Mouse (Mus musculus): ENCODE data around the gene Pxn. TPM values are rescaled to one million over a fixed set of nuclear protein-coding genes. Genes with fewer than 3 reads are reported as not detected.
"Not testable (repeated sequence)": the region's sequence is repeated elsewhere in the genome, so short reads cannot be mapped to it uniquely, and the experiment has no call there.

The Pxn gene
- polyA plus RNA-seq, 1 experiment from 2014 or later, result 20.6 TPM

- ATAC-seq, result no peak
- Histone ChIP-seq H3K4me3 (replicated peaks; ENCODE audit: low read length) (no peak overlapping the region), H3K9me3 (ENCODE audit: control insufficient read depth, low read length) (no peaks in the 10 kb centered on the region), H3K27ac (ENCODE audit: low read length) (peak overlapping the region; percentile 50), H3K9ac (replicated peaks; ENCODE audit: low read depth, low read length) (no peak overlapping the region), H3K36me3 (ENCODE audit: control insufficient read depth, insufficient read depth) (no peaks in the 10 kb centered on the region), H3K4me2 (ENCODE audit: low read length) (no peak overlapping the region), H3K27me3 (replicated peaks; ENCODE audit: control insufficient read depth, insufficient read depth, low read length) (no peaks in the 10 kb centered on the region), H3K4me1 (replicated peaks; ENCODE audit: control insufficient read depth, insufficient read depth, low read length) (peaks cover 11% of the 10 kb centered on the region)
- 53% methylated on average over 20 of the region's 20 CpGs for WGBS
Measured at GRCm38 (mm10) chr5:115514896-115515587, 8.6 kb downstream of the Pxn start.

GRCm38 (mm10) chr5:115516081-115516907 lies 9.8 kb downstream of the Pxn start:
- peaks cover 10% of the 10 kb centered on the region for H3K4me1 ChIP-seq (replicated peaks; ENCODE audit: control insufficient read depth, insufficient read depth, low read length)
- no peaks in the 10 kb centered on the region for H3K27me3 ChIP-seq (replicated peaks; ENCODE audit: control insufficient read depth, insufficient read depth, low read length)
- H3K4me3 ChIP-seq (replicated peaks; ENCODE audit: low read length), result no peak overlapping the region
- no peaks in the 10 kb centered on the region for H3K36me3 ChIP-seq (ENCODE audit: control insufficient read depth, insufficient read depth)
- no peak for ATAC-seq
- H3K27ac ChIP-seq (ENCODE audit: low read length), result no peak overlapping the region
- H3K4me2 ChIP-seq (ENCODE audit: low read length), result no peak overlapping the region
- H3K9ac ChIP-seq (replicated peaks; ENCODE audit: low read depth, low read length), result no peak overlapping the region
- no peaks in the 10 kb centered on the region for H3K9me3 ChIP-seq (ENCODE audit: control insufficient read depth, low read length)
- 79% methylated on average over 32 of the region's 32 CpGs for WGBS

- Histone ChIP-seq H3K4me2 (ENCODE audit: low read length) (no peak overlapping the region), H3K27me3 (replicated peaks; ENCODE audit: control insufficient read depth, insufficient read depth, low read length) (no peaks in the 10 kb centered on the region), H3K4me1 (replicated peaks; ENCODE audit: control insufficient read depth, insufficient read depth, low read length) (peaks cover 10% of the 10 kb centered on the region), H3K9ac (replicated peaks; ENCODE audit: low read depth, low read length) (no peak overlapping the region), H3K9me3 (ENCODE audit: control insufficient read depth, low read length) (no peaks in the 10 kb centered on the region), H3K36me3 (ENCODE audit: control insufficient read depth, insufficient read depth) (no peaks in the 10 kb centered on the region), H3K4me3 (replicated peaks; ENCODE audit: low read length) (no peak overlapping the region), H3K27ac (ENCODE audit: low read length) (no peak overlapping the region)
- ATAC-seq, result no peak
- 93% methylated on average over 7 of the region's 7 CpGs for WGBS
Measured at GRCm38 (mm10) chr5:115516908-115517307, 10.4 kb downstream of the Pxn start.

GRCm38 (mm10) chr5:115517501-115517900 lies 11.0 kb downstream of the Pxn start:
- Histone ChIP-seq H3K9ac (replicated peaks; ENCODE audit: low read depth, low read length) (no peak overlapping the region), H3K4me3 (replicated peaks; ENCODE audit: low read length) (no peak overlapping the region), H3K36me3 (ENCODE audit: control insufficient read depth, insufficient read depth) (no peaks in the 10 kb centered on the region), H3K4me2 (ENCODE audit: low read length) (no peak overlapping the region), H3K4me1 (replicated peaks; ENCODE audit: control insufficient read depth, insufficient read depth, low read length) (peaks cover 10% of the 10 kb centered on the region), H3K27me3 (replicated peaks; ENCODE audit: control insufficient read depth, insufficient read depth, low read length) (no peaks in the 10 kb centered on the region), H3K27ac (ENCODE audit: low read length) (no peak overlapping the region), H3K9me3 (ENCODE audit: control insufficient read depth, low read length) (no peaks in the 10 kb centered on the region)
- ATAC-seq, result no peak
- 94% methylated on average over 9 of the region's 9 CpGs for WGBS

- H3K9me3 ChIP-seq (ENCODE audit: control insufficient read depth, low read length); H3K36me3 ChIP-seq (ENCODE audit: control insufficient read depth, insufficient read depth); H3K4me2 ChIP-seq (ENCODE audit: low read length); H3K27ac ChIP-seq (ENCODE audit: low read length); H3K27me3 ChIP-seq (replicated peaks; ENCODE audit: control insufficient read depth, insufficient read depth, low read length); ATAC-seq; H3K9ac ChIP-seq (replicated peaks; ENCODE audit: low read depth, low read length); H3K4me3 ChIP-seq (replicated peaks; ENCODE audit: low read length): not testable (repeated sequence)
- WGBS, result 96% methylated on average over 7 of the region's 8 CpGs
- H3K4me1 ChIP-seq (replicated peaks; ENCODE audit: control insufficient read depth, insufficient read depth, low read length), result peaks cover 10% of the 10 kb centered on the region
Measured at GRCm38 (mm10) chr5:115518214-115518613, 11.7 kb downstream of the Pxn start.

- WGBS, result 79% methylated on average over 21 of the region's 21 CpGs
Measured at GRCm38 (mm10) chr5:115520325-115520869, 13.9 kb downstream of the Pxn start.

GRCm38 (mm10) chr5:115521553-115522461 lies 15.3 kb downstream of the Pxn start:
- Histone ChIP-seq H3K9me3 (ENCODE audit: control insufficient read depth, low read length) (no peaks in the 10 kb centered on the region), H3K4me2 (ENCODE audit: low read length) (no peak overlapping the region), H3K36me3 (ENCODE audit: control insufficient read depth, insufficient read depth) (no peaks in the 10 kb centered on the region), H3K4me3 (replicated peaks; ENCODE audit: low read length) (no peak overlapping the region), H3K4me1 (replicated peaks; ENCODE audit: control insufficient read depth, insufficient read depth, low read length) (no peaks in the 10 kb centered on the region; the same call in 1 of the 2 replicates), H3K27ac (ENCODE audit: low read length) (no peak overlapping the region), H3K9ac (replicated peaks; ENCODE audit: low read depth, low read length) (no peak overlapping the region), H3K27me3 (replicated peaks; ENCODE audit: control insufficient read depth, insufficient read depth, low read length) (no peaks in the 10 kb centered on the region)
- WGBS, result 80% methylated on average over 20 of the region's 21 CpGs
- no peak for ATAC-seq

More at GRCm38 (mm10) chr5:115520325-115520869, 13.9 kb downstream of the Pxn start:
- H3K4me3 ChIP-seq (replicated peaks; ENCODE audit: low read length), result no peak overlapping the region
- ATAC-seq, result no peak
- no peak overlapping the region for H3K9ac ChIP-seq (replicated peaks; ENCODE audit: low read depth, low read length)
- no peaks in the 10 kb centered on the region for H3K9me3 ChIP-seq (ENCODE audit: control insufficient read depth, low read length)
- no peaks in the 10 kb centered on the region for H3K27me3 ChIP-seq (replicated peaks; ENCODE audit: control insufficient read depth, insufficient read depth, low read length)
- H3K27ac ChIP-seq (ENCODE audit: low read length), result no peak overlapping the region
- H3K36me3 ChIP-seq (ENCODE audit: control insufficient read depth, insufficient read depth), result no peaks in the 10 kb centered on the region
- H3K4me1 ChIP-seq (replicated peaks; ENCODE audit: control insufficient read depth, insufficient read depth, low read length), result peaks cover under 1% of the 10 kb centered on the region
- H3K4me2 ChIP-seq (ENCODE audit: low read length), result no peak overlapping the region

- no peaks in the 10 kb centered on the region; the same call in 1 of the 2 replicates for H3K4me1 ChIP-seq (replicated peaks; ENCODE audit: control insufficient read depth, insufficient read depth, low read length)
- no peak overlapping the region for H3K9ac ChIP-seq (replicated peaks; ENCODE audit: low read depth, low read length)
- H3K9me3 ChIP-seq (ENCODE audit: control insufficient read depth, low read length), result no peaks in the 10 kb centered on the region
- H3K4me3 ChIP-seq (replicated peaks; ENCODE audit: low read length), result no peak overlapping the region
- no peak for ATAC-seq
- H3K36me3 ChIP-seq (ENCODE audit: control insufficient read depth, insufficient read depth), result no peaks in the 10 kb centered on the region
- no peaks in the 10 kb centered on the region for H3K27me3 ChIP-seq (replicated peaks; ENCODE audit: control insufficient read depth, insufficient read depth, low read length)
- WGBS, result 92% methylated on average over 4 of the region's 4 CpGs
- no peak overlapping the region for H3K4me2 ChIP-seq (ENCODE audit: low read length)
- H3K27ac ChIP-seq (ENCODE audit: low read length), result no peak overlapping the region
Measured at GRCm38 (mm10) chr5:115522531-115522930, 16.1 kb downstream of the Pxn start.

All from forebrain, embryonic 16.5 days (tissue).